Mouse (Mus musculus): ENCODE results near the gene Ttll5.

- no peak for TF ChIP-seq CTCF (IDR thresholded peaks at IDR 0.05; ENCODE audit: control insufficient read depth, insufficient read depth, insufficient replicate concordance, low read depth, low read length)
- no peak for TF ChIP-seq POLR2A (IDR thresholded peaks at IDR 0.05; ENCODE audit: control insufficient read depth, low read depth, low read length)
Measured at GRCm38 (mm10) chr12:86025480-86025879, 201.0 kb downstream of the Ttll5 start.
